Mouse (Mus musculus) cerebellum, adult 11-12 months (tissue): ENCODE measurements around the gene Gm5108.

Experiments used
- DNase-seq: peaks from one replicate; pipeline ENCODE4 v3.0.0; 2022

The Gm5108 gene

GRCm38 (mm10) chr5:67941369-67941768 is at the start of gene Gm5108:
TSS of gene Gm5108 (plus strand) at chr5:67941669.
- no peak for DNase-seq

- DNase-seq, result no peak
Measured at GRCm38 (mm10) chr5:67898921-67899320, 42.5 kb upstream of the Gm5108 start.

GRCm38 (mm10) chr5:67904555-67904954 is 36.9 kb upstream of the Gm5108 start:
- no peak for DNase-seq

GRCm38 (mm10) chr5:67930584-67930983 is 10.9 kb upstream of the Gm5108 start:
- DNase-seq, result no peak

GRCm38 (mm10) chr5:67931623-67932022 is 9.8 kb upstream of the Gm5108 start:
- DNase-seq, result no peak

GRCm38 (mm10) chr5:67943199-67943598 is 1.7 kb downstream of the Gm5108 start:
- no peak for DNase-seq

- no peak for DNase-seq
Measured at GRCm38 (mm10) chr5:67944074-67944785, 2.8 kb downstream of the Gm5108 start.

GRCm38 (mm10) chr5:67946321-67946720 is 4.9 kb downstream of the Gm5108 start, which contains the start of gene Gm21905:
TSS of gene Gm21905 (minus strand) at chr5:67946421.
- no peak for DNase-seq

- DNase-seq, result no peak
Measured at GRCm38 (mm10) chr5:67947006-67947405, 5.5 kb downstream of the Gm5108 start.

GRCm38 (mm10) chr5:67948074-67948473 is 6.6 kb downstream of the Gm5108 start:
- DNase-seq, result no peak

- DNase-seq, result no peak
Measured at GRCm38 (mm10) chr5:67954097-67954496, 12.6 kb downstream of the Gm5108 start.

- no peak for DNase-seq
Measured at GRCm38 (mm10) chr5:67955486-67955885, 14.0 kb downstream of the Gm5108 start.

GRCm38 (mm10) chr5:67961708-67962629 is 20.5 kb downstream of the Gm5108 start:
- DNase-seq, result no peak

- no peak for DNase-seq
Measured at GRCm38 (mm10) chr5:67969536-67969935, 28.1 kb downstream of the Gm5108 start.

- no peak for DNase-seq
Measured at GRCm38 (mm10) chr5:67981946-67982526, 40.6 kb downstream of the Gm5108 start.

- no peak for DNase-seq
Measured at GRCm38 (mm10) chr5:67990426-67990825, 49.0 kb downstream of the Gm5108 start.

GRCm38 (mm10) chr5:68002611-68003010 is 61.1 kb downstream of the Gm5108 start:
- no peak for DNase-seq

GRCm38 (mm10) chr5:68003904-68004303 is 62.4 kb downstream of the Gm5108 start:
- no peak for DNase-seq

- DNase-seq, result no peak
Measured at GRCm38 (mm10) chr5:68004419-68004818, 63.0 kb downstream of the Gm5108 start.

GRCm38 (mm10) chr5:68007074-68007473 is 65.6 kb downstream of the Gm5108 start:
- no peak for DNase-seq

- no peak for DNase-seq
Measured at GRCm38 (mm10) chr5:68011569-68011968, 70.1 kb downstream of the Gm5108 start.

GRCm38 (mm10) chr5:68012618-68013017 is 71.1 kb downstream of the Gm5108 start:
- peak; percentile 67 for DNase-seq

GRCm38 (mm10) chr5:68020870-68021269 is 79.4 kb downstream of the Gm5108 start:
- DNase-seq, result no peak
